ENCODE assay signal across 9 mouse cellular contexts in the genomic region with DNA sequence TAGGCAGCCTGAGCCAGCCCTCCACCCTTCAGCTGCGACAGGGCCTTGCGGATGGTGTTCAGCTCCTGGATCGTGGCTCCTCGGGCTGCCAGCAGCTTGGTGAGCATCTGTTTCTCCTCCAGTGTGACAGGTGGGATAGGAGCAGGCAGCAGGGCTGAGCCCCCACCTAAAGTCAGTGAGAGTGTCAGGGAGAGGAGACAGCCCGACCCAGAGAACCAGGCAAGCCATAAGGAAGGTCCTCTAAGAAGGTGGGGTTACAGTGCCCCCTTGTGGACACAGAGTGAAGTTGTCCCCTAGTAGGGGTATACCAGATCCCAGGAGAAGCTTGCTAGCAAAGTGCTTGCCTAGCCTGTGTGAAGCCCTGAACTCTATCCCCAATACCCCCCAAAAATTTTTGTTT. TPM values are rescaled to one million over a fixed set of nuclear protein-coding genes. Genes with fewer than 3 reads are reported as not detected.
DNase-seq lines count a peak whose midpoint lies in the region; ATAC-seq and TF ChIP-seq lines count a peak whose summit lies in the region.
"Had no signal": no experiment of that assay in that cellular context is flagged by ENCODE, and none has a peak within 500 bp of the region (broad histone marks: within the 10 kb centered on the region; RNA-seq: fewer than 3 reads in every experiment).

No protein-coding gene starts in this region.

- peak; percentile 53 for DNase-seq in layer of hippocampus, adult 11-12 months (ENCODE audit: low spot score)
- no peak for DNase-seq in layer of hippocampus, adult 9-10 months (ENCODE audit: low spot score)
- DNase-seq in adrenal gland, postnatal 36 days: peak; percentile 62 to 69
- DNase-seq in embryonic facial prominence, embryonic 14.5 days (ENCODE audit: low spot score): peak; percentile 60
- DNase-seq in kidney, adult 9 months: peak; percentile 79
- DNase-seq in lung, embryonic 14.5 days: peak; percentile 75
- peak; percentile 16 for DNase-seq in retina, adult 2 months (ENCODE audit: low read depth, low spot score)
- no peak for DNase-seq in urinary bladder, postnatal 36 days (ENCODE audit: low spot score in 2 of 2)

- 52% methylated on average over 5 of the region's 5 CpGs for WGBS in embryonic facial prominence, embryonic 14.5 days
- 41% methylated on average over 5 of the region's 5 CpGs for WGBS in lung, embryonic 14.5 days

- H3K4me1 ChIP-seq in embryonic facial prominence, embryonic 14.5 days (ENCODE audit: control insufficient read depth, insufficient read depth, low read length): no peaks in the 10 kb centered on the region
- no peaks in the 10 kb centered on the region; the same call in 1 of the 2 replicates for H3K4me1 ChIP-seq in lung, embryonic 14.5 days (ENCODE audit: insufficient read depth)

- H3K9ac ChIP-seq in embryonic facial prominence, embryonic 14.5 days (ENCODE audit: low read depth, low read length): no peak overlapping the region
- H3K9ac ChIP-seq in lung, embryonic 14.5 days: no peak overlapping the region

- H3K36me3 ChIP-seq in embryonic facial prominence, embryonic 14.5 days (ENCODE audit: control insufficient read depth, insufficient read depth, low read length): no peaks in the 10 kb centered on the region
- H3K36me3 ChIP-seq in lung, embryonic 14.5 days (ENCODE audit: insufficient read depth): no peaks in the 10 kb centered on the region

- ATAC-seq in embryonic facial prominence, embryonic 14.5 days (ENCODE audit: low read depth): peak; percentile 42; the same call in 1 of the 2 replicates
- peak; percentile 47 for ATAC-seq in lung, embryonic 14.5 days (ENCODE audit: insufficient read depth)

- H3K27me3 ChIP-seq in embryonic facial prominence, embryonic 14.5 days (replicated peaks; ENCODE audit: control insufficient read depth, insufficient read depth, low read length): no peaks in the 10 kb centered on the region
- H3K27me3 ChIP-seq in lung, embryonic 14.5 days (ENCODE audit: insufficient read depth, low read length): no peaks in the 10 kb centered on the region

- no peaks in the 10 kb centered on the region for H3K9me3 ChIP-seq in embryonic facial prominence, embryonic 14.5 days (ENCODE audit: control insufficient read depth, low read length)
- no peaks in the 10 kb centered on the region for H3K9me3 ChIP-seq in lung, embryonic 14.5 days (ENCODE audit: low read depth, low read length)

- TF ChIP-seq CTCF in lung, embryonic 14.5 days (IDR thresholded peaks at IDR 0.05; ENCODE audit: low read depth): peak; percentile 82

- H3K27ac ChIP-seq in embryonic facial prominence, embryonic 14.5 days (replicated peaks; ENCODE audit: low read depth, low read length): no peak overlapping the region
- H3K27ac ChIP-seq in lung, embryonic 14.5 days (ENCODE audit: low read depth): no peak overlapping the region

- no peak overlapping the region for H3K4me3 ChIP-seq in embryonic facial prominence, embryonic 14.5 days (ENCODE audit: low read depth, low read length)
- H3K4me3 ChIP-seq in lung, embryonic 14.5 days (ENCODE audit: low read depth, low read length): no peak overlapping the region
- H3K4me3 ChIP-seq: myocyte had no signal

- no peak overlapping the region for H3K4me2 ChIP-seq in embryonic facial prominence, embryonic 14.5 days (ENCODE audit: low read depth, low read length)
- H3K4me2 ChIP-seq in lung, embryonic 14.5 days: no peak overlapping the region

RNA-seq across cellular contexts. Expression of a gene that starts 1.5 kb away (rescaled TPM):
- total RNA-seq in adrenal gland, postnatal 36 days (2021): 1 to 10 TPM; 2.3 to 2.4 TPM
- polyA plus RNA-seq in embryonic facial prominence, embryonic 14.5 days (2014; fragmentation: Nextera tagmentation; extraction: Ambion mirVana): 1.9 and 2.1 TPM in 2 replicates
- polyA plus RNA-seq in lung, embryonic 14.5 days (2014; fragmentation: Nextera tagmentation; extraction: Ambion mirVana): 1.5 and 1.6 TPM in 2 replicates

RNA-seq across cellular contexts. Expression of a gene that starts 14.3 kb away (rescaled TPM):
- 10 to 100 TPM; 74.4 to 81.3 TPM for total RNA-seq in adrenal gland, postnatal 36 days (2021)
- polyA plus RNA-seq in embryonic facial prominence, embryonic 14.5 days (2014; fragmentation: Nextera tagmentation; extraction: Ambion mirVana): 25.5 and 27.9 TPM in 2 replicates
- 26.7 and 26.9 TPM in 2 replicates for polyA plus RNA-seq in lung, embryonic 14.5 days (2014; fragmentation: Nextera tagmentation; extraction: Ambion mirVana)

RNA-seq across cellular contexts. Expression of a gene that starts 43.1 kb away (rescaled TPM):
- total RNA-seq in adrenal gland, postnatal 36 days (2021): 100 to 1,000 TPM in 1 of 2 experiments, 10 to 100 TPM in 1; 90.8 to 117 TPM
- polyA plus RNA-seq in embryonic facial prominence, embryonic 14.5 days (2014; fragmentation: Nextera tagmentation; extraction: Ambion mirVana): 41.3 and 42.7 TPM in 2 replicates
- polyA plus RNA-seq in lung, embryonic 14.5 days (2014; fragmentation: Nextera tagmentation; extraction: Ambion mirVana): 49.2 and 55.0 TPM in 2 replicates

RNA-seq across cellular contexts. Expression of a gene that starts 46.5 kb away (rescaled TPM):
- 100 to 1,000 TPM in 1 of 2 experiments, 10 to 100 TPM in 1; 64.8 to 117 TPM for total RNA-seq in adrenal gland, postnatal 36 days (2021)
- 65.1 and 65.4 TPM in 2 replicates for polyA plus RNA-seq in embryonic facial prominence, embryonic 14.5 days (2014; fragmentation: Nextera tagmentation; extraction: Ambion mirVana)
- polyA plus RNA-seq in lung, embryonic 14.5 days (2014; fragmentation: Nextera tagmentation; extraction: Ambion mirVana): 77.0 and 78.1 TPM in 2 replicates

RNA-seq across cellular contexts. Expression of a gene that starts 59.8 kb away (rescaled TPM):
- total RNA-seq in adrenal gland, postnatal 36 days (2021): under 1 TPM; 0.36 to 0.46 TPM
- polyA plus RNA-seq in embryonic facial prominence, embryonic 14.5 days (2014; fragmentation: Nextera tagmentation; extraction: Ambion mirVana): 0.16 and 0.24 TPM in 2 replicates
- polyA plus RNA-seq in lung, embryonic 14.5 days (2014; fragmentation: Nextera tagmentation; extraction: Ambion mirVana): 0.95 and 1.0 TPM in 2 replicates

Comparison
In these comparisons a context has a peak if more than half of its experiments do, and no peak if none do; other contexts are left out.
1. DNase-seq: peak in layer of hippocampus, adult 11-12 months (single experiment), adrenal gland, postnatal 36 days (2 of 2), embryonic facial prominence, embryonic 14.5 days (single experiment), kidney, adult 9 months (single experiment), lung, embryonic 14.5 days (single experiment) and retina, adult 2 months (single experiment); none in layer of hippocampus, adult 9-10 months (single experiment) and urinary bladder, postnatal 36 days (0 of 2).